Mouse (Mus musculus) layer of hippocampus, adult 18-20 months (tissue): ENCODE measurements at regions not wholly inside any gene's neighbourhood (a gene's known extent, or its start where the extent isn't known, plus 50 kb on each side); places are given as distances from the start of the nearest gene placed in this dataset.

Experiments
- DNase-seq, 2 experiments: peaks; one replicate each; pipeline ENCODE4 v3.0.0; 2022; ENCODE audit warnings: low spot score in 2 of 2

DNA sequence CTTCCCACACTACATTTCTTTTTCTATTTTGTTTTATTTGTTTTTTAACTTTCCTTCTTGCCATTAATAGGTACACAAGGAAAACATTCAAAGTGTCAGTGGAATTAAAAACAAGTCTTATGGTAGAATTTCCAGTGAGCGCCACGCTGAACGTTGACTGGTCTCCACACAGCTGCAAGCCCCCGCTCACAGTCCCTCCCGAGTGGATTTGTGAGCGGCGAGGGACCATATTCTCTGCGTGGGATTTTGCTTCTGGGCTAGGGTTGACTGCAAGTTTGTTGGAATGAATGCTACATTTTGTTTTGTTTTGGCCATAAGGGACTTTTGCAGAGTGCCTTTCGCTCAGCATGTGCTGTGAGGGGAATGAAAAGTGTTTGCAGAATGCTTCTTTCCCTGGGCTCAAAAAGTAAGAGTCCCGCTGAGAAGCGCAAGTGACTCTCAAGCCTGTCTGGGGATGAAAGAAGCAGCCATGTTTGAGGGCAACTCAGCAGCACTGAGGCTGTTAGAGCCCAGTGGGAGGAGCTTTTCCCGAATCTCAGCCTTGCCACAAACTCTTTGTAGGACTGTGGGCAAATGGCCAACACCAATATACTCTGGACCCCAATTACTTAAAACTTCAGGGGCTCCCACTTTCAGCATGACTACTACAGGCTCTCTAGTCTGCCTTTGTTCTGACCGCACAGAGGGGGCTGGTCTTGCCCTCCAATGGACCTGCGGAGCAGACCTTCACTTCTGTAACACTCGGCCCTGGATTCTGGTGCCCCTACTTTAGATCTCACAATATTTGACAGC, 120.9 kb upstream of the Rnaseh2b start:
- DNase-seq, result peak in 1 of 2 experiments; percentile 8

- DNase-seq, result peak; percentile 74 to 87
These were observed 118.4 kb upstream of the Rnaseh2b start for GRCm38 (mm10) chr14:62173835-62174530.

DNA sequence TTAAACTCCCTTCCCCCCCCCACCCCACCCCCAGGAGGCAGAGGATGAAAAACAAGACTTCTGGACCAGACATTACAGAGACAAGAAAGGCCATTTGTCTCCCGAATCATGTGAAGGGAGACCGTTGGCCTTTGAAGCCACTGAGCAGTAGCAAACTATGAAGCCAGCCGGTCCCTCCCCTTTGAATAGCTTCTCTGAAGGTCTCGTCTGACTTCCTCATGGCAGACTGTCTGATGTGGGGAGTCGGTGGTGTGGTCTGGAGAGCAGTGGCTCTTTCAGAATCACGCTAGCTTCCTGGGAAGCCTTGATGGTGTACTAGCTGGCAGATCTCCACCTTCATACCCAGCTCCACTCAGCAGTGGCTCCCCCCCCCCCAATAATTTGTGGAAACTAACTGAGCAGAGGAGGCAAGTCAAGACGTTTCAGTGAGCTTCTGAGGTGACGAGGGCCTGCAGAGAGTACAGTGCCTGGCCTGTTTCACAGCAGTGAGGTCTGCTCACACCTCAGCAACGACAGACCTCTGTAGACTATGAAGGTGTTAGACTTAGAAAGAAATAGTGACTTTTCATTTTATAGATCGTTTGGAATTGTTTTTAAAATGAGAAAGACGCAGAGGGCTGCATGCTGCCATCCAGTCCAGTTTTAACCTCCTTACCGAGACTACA, 116.9 kb upstream of the Rnaseh2b start:
- no peak for DNase-seq

DNA sequence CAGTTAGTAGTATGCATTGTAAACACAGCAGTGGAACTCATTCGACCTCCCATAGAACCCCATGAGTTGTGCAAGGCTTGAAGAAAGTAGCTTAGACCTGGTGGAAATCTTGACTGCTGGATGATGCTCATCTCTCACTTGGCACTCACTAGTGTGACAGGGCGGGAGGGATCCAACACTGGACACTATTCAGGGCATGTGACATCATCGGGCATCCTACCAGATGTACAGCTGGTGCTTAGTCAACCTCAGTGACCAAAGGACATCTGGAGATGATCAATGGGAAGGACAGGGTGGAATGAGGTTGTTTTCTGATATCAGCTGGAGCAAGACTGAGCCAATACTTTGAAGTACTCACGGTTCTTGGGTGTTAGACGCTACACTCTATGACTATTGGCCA, 114.9 kb upstream of the Rnaseh2b start:
- DNase-seq, result peak in 1 of 2 experiments; percentile 33

GRCm38 (mm10) chr14:62187360-62187759, 105.0 kb upstream of the Rnaseh2b start:
- peak in 1 of 2 experiments; percentile 19 for DNase-seq

DNA sequence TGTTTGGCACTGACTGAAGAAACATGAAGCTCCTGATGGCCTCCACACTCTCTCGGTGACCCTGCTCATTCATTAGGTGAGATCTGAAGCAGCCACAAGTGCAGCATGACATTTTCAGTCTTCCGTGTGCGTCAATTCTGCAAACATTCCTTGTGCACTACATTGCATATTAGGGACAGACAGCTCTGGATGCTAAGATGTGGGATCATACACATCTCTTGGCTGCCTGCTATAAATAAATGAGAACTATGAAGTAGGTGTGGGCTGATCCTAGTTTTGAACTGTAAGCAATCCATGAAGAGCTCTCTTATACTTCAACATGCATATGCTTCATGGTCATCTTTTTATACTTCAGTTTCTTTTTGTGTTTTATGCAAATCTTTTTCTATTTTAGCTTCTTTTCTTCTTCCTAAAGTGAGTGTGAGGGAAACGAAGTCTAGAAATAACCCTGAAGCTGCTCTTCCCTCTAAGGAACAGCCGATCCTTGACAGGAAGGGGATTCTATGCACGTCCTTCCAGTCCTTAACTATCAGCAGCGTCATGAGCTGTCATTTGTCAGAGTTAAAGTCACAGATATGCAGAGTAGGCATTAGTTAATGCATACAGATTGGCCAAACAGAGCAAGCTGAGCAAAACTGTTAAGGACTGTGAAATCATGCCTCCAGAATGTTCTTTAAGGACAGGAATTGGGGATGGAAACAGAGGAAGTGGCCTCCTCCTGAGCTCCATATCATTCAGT, 104.1 kb upstream of the Rnaseh2b start:
- no peak for DNase-seq

GRCm38 (mm10) chr14:62191624-62192023, 100.8 kb upstream of the Rnaseh2b start:
- no peak for DNase-seq

GRCm38 (mm10) chr14:62192814-62193213, 99.6 kb upstream of the Rnaseh2b start:
- DNase-seq, result no peak

GRCm38 (mm10) chr14:62193371-62193770, 99.0 kb upstream of the Rnaseh2b start:
- no peak for DNase-seq

- no peak for DNase-seq
These were observed 95.6 kb upstream of the Rnaseh2b start for GRCm38 (mm10) chr14:62196776-62197175.

DNA sequence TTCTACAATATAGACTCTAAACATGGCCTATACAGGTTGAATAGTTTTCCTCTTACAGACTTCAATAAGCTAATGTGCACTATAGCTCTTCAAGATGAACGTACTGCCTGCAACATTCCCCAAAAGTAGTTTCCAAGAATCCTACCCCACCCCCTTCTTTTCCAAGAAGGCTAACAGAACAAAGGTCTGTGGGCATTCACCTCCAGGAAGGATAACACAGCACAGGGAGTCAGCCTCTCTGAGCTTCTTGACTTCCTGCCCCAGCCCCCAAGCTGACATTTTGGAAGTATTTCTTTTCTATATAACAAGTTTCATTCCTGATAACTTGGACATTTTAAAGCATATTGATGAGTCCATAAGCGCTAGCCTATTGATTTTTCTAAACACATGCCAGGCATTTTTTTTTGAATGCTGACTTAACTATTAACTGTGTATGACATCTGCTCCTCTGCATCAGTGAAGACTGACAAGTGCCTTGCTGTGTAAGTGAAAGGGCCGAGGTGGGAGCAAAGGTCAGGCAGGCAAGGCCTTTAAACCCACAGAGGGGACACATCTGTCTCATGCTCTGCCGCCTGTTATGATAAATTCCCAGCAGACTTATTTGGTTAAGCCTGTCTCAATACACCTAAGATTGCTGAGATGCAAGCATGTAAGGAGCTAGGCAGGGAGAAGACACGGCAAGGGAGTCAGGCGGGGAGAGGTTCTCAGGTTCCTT, 93.8 kb upstream of the Rnaseh2b start:
- no peak for DNase-seq

GRCm38 (mm10) chr14:62215071-62215470, 77.3 kb upstream of the Rnaseh2b start:
- DNase-seq, result no peak

GRCm38 (mm10) chr14:62216995-62217394, 75.4 kb upstream of the Rnaseh2b start:
- DNase-seq, result no peak

DNA sequence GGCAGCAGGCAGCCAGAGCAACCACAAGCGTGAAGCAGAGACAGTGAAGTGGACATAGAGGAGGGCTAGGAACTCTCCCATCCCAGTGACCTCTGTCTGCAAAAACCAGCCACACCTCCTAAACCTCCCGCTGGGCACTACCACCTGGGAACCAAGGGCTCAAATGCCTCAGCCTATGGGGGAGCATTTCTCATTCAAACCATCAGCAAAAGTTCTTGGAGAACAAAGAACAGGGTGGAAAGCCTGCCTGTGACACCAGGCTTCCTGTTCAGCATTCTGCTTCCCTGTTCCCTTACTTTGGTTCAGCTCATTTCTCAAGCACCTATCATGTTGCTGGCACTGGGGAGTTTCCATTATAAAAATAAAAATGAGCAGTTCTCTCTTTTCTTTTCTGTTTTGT, 74.4 kb upstream of the Rnaseh2b start:
- no peak for DNase-seq

DNA sequence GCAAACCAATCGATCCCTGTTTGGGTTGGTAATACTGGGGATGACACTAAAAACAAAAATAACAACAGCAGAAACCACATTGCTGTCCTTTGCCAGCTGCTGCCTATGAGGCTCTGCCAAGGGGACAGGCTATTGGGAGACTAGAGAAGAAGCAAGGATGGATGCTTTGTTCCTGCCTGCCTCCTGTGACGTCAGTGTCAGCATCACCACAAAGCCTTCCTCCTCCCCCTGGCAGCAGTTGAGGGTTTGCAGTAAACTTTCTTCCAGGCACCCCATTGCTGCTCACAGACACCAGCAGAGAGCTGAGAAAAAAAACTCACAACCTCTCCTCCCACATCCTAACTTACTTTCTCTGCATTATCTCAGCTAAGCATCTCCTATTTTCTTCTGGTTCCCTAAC, 73.7 kb upstream of the Rnaseh2b start:
- no peak for DNase-seq

DNA sequence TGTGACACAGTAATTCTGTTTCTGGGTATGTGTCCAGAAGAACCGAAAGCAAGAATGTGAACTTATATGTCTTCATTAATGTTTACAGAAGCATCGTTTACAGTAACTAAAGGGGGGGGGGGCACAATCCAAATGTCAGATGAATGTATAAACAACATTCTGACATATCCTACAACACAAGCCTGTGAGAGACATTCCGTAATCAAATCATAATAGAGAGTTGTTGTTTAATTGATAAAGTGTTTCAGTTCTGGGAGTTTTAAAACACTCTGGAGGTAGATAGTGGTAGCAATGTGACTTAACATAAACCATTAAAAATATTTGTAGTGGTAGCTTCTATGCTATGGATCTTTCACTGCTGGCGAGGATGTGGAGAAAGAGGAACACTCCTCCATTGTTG, 71.6 kb upstream of the Rnaseh2b start:
- no peak for DNase-seq
